Mouse (Mus musculus): Measurements from ENCODE around the gene Cux1.

GRCm38 (mm10) chr5:136583666-136584464, 16.6 kb upstream of the Cux1 start:
- no peak for TF ChIP-seq CTCF (IDR thresholded peaks at IDR 0.05; ENCODE audit: low read depth, low read length)
- TF ChIP-seq POLR2A (IDR thresholded peaks at IDR 0.05; ENCODE audit: borderline replicate concordance, low read depth, low read length) = no peak
